Mouse (Mus musculus) fat pad, adult 2 months (tissue): Measurements from ENCODE around the gene Cand2.
"Not testable (repeated sequence)": the region's sequence is repeated elsewhere in the genome, so short reads cannot be mapped to it uniquely, and the experiment has no call there.

Experiments used
- DNase-seq: peaks from one replicate; pipeline ENCODE4 v3.0.0-alpha.2; 2011; ENCODE audit warnings: low read depth, low spot score; ENCODE audit errors: extremely low read depth

Gene Cand2

DNA sequence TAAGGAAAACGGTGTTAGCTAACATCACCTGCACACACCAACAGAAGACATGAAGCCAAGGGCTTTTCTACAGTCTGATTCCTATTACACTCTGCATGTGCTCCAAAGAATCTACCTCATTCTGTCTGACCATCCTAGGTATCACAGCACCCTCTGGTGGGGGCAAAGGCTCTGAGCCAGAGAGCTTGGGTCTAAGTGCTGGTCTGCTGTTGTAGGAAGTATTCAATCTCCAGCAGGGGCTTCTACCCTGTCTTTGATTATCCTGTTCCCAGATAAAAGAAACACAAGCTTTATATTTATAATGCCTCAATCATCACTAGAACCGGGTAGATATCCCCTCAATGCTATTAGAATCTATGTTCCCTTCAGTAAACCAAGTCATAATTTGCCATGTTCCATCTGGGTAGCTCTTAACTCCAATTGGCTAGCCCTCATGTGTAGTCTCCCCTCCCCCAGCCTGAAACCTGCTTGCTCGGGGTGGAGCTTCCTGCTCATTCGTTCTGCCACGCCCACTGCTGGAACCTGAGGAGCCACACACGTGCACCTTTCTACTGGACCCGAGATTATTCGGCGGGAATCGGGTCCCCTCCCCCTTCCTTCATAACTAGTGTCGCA, 49.6 kb downstream of the Cand2 start:
- DNase-seq = not testable (repeated sequence)

GRCm38 (mm10) chr6:115830779-115831601, 56.7 kb downstream of the Cand2 start:
- no peak for DNase-seq

DNA sequence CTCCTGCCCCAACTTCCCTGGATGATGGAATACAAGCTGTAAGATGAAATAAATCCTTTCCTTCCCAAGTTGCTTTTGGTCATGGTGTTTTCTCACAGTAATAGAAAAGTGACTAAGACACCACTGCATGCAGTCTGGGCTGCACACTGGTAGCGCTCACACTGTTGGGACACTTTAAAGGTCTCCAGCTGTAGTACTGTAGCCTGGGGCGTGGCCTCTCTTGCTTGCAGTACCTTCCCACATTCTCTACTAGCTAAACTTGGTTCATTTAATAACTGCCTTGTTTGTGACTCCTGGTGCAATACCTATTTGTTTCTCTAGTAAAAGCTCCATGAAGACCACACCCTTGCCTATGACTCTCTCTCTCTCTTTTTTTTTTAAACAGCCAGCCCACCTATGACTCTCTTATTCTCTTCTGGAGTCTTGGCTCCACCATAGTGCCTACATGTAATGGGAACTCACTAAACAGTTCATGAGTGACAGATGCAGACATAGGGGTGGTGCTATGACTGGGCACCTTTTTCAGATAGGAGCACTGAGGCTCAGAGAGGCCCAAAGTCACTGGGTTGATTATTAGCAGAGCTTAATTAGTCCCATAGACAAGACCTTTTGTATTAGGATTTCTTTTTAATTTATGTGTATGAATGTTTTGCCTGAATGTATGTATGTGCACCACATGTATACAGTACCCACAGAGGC, 58.0 kb downstream of the Cand2 start:
- no peak for DNase-seq

DNA sequence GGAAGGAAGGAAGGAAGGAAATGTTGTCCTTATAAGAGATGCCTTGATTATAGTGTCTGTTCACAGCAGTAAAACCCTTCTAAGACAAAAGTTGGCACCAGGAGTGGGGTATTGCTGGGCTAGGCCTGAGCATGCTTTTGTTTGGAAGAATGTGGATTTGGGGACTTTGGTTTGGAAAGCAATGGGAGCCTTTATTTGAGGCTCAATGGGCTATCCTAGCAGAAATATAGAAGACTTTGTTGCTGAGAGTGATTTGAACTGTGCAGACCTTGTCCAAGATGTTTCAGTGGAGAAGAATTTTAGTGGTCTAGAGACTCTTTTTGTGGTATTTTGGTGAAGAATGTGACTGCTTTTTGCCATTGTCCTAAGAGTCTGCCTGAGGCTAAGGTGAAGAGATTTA, 59.5 kb downstream of the Cand2 start:
- DNase-seq = no peak

DNA sequence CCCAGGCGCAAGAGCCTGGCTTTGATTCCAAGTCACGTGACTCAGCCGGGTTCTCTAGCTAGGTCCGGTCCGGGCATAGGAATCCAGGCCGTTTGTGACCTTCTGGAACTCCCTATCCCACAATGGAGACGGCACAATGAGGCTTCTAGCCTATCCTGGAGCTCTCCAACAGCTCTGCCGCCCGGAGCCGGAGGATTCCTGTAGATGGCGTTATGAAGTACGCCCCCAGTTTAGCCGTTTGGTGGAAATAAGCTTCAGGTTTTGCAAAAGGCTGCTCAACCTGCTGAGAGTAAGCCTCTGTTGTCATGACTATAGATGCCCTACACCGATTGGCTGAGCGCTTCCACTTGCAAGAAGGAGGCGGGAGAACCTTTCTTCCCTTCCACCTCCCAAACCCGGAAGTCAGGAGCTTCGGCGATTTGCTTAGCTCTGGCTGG, 63.8 kb downstream of the Cand2 start, which contains the start of gene Efcab12:
Gene Efcab12 (minus strand): TSS at position 252 of the 437 bp plus-strand sequence.
- peak; percentile 56 for DNase-seq

DNA sequence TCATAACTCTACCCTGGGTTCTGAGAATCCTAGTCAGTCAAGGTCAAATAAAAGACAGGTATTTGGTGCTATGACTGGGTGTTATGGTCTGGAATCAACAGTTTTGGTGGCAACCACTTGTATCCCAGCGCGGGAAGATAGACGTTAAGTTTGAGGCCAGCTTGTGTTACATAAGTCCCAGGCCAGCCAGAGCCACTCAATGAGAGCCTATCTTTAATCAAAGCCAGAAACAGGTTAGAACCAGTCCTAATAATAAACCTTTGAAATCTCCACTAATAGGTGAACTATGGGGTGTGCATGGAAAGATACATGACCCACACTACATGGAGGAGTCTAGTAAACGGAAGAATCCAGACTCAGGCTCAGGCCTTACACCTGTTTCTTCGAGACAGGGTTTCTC, 64.4 kb downstream of the Cand2 start:
- DNase-seq = no peak

- DNase-seq = no peak
Measured at GRCm38 (mm10) chr6:115845006-115845405, 70.7 kb downstream of the Cand2 start.

GRCm38 (mm10) chr6:115846640-115847411, 72.5 kb downstream of the Cand2 start:
- DNase-seq = no peak

GRCm38 (mm10) chr6:115848598-115849304, 74.4 kb downstream of the Cand2 start:
- no peak for DNase-seq

- no peak for DNase-seq
Measured at GRCm38 (mm10) chr6:115852446-115853090, 78.2 kb downstream of the Cand2 start.

- DNase-seq = peak; percentile 82
Measured at GRCm38 (mm10) chr6:115853091-115853813, 78.9 kb downstream of the Cand2 start, which contains the start of the genes Mbd4 and Ift122. TSS of gene Mbd4 (minus strand) at chr6:115853371. TSS of gene Ift122 (plus strand) at chr6:115853470.

- DNase-seq = no peak
Measured at GRCm38 (mm10) chr6:115853985-115854384, 79.6 kb downstream of the Cand2 start.

DNA sequence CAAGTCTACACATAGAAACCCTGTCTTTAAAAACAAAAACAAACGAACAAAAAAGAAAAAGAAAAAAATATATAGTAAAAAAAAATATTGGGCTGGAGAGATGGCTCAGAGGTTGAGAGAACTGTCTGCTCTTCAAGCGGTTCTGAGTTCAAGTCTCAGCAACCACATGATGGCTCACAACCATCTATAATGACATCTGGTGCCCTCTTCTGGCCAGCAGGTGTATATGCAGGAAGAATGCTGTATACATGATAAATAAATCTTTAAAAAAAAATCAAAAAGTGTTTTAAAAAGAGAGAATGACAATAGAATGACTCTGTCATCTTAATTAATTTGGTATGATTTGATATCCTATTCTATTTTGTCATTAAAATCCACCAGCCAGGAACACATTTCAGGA, 80.1 kb downstream of the Cand2 start:
- DNase-seq = no peak
